Mouse (Mus musculus): Measurements from ENCODE around the gene Lpar2.

DNA sequence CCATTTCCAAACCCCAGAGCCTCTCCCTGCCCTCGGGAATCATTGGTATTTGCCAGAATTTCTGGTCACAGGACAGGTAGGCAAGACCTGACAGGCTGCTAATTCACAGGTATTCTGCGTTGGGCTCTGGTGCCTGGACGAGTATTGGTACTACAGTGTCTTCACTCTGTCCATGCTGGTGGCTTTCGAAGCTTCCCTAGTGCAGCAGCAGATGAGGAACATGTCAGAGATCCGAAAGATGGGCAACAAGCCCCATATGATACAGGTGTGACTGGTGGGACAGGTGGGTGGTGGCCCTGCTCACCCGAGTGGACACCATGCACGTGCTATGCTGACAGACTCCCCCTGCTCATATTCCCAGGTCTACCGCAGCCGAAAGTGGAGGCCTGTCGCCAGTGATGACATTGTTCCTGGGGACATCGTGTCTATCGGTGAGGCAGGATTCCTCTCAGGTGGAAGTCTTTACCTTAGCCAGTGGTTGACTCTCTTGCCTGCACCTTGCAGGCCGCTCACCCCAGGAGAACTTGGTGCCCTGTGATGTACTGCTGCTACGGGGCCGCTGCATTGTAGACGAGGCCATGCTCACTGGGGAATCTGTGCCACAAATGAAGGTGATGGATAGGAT lies 25.4 kb upstream of the Lpar2 start:
- TF ChIP-seq CTCF (IDR thresholded peaks at IDR 0.05; ENCODE audit: insufficient read depth, low read length) (no peak), POLR2A (IDR thresholded peaks at IDR 0.05; ENCODE audit: borderline replicate concordance, extremely low read depth, low read depth, low read length) (no peak)
